Mouse (Mus musculus): ENCODE measurements around the gene Epb41l3.

DNA sequence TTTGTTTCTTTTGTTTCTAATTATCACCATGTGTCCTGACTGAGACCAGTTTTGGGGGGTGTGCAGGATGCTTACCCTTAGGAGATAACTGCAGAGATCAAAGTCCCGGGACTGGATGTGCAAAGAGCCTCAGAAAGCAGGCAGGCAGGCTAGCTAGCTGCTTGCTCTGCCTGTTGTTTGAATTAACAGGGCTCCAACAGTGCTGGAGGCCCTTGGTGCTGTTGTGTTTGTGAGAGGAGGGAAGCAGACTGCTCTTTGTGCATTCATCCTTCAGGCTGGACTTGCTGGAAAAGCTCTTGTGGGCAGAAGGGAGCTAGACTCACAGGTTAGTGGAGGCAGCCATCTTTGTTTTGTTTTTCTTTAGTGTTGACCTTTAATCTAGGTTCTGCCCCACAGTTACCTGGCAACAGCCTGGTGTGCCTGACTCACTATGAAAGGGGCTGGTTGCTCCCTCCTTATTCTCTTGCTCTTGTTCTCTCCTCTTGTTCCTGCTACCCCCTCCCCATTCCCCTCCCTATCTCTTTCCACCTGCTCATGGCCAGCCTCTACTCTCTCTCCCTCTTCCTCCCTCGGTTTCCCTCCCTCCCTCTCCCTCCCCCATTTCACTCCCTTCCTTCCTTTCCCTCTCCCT, 117.5 kb downstream of the Epb41l3 start:
- TF ChIP-seq CTCF (IDR thresholded peaks at IDR 0.05; ENCODE audit: control insufficient read depth, insufficient read depth, insufficient read length), result no peak
- no peak for TF ChIP-seq MAX (IDR thresholded peaks at IDR 0.05)
- TF ChIP-seq CEBPB (IDR thresholded peaks at IDR 0.05; ENCODE audit: low read depth), result no peak
- TF ChIP-seq MYOG (IDR thresholded peaks at IDR 0.05; ENCODE audit: control insufficient read depth, extremely low read depth, insufficient read length), result no peak
- no peak for TF ChIP-seq MYOD1 (IDR thresholded peaks at IDR 0.05; ENCODE audit: control insufficient read depth, insufficient read length, low read depth)

Data from C2C12 (cell line).